Mouse (Mus musculus): ENCODE measurements around the gene R3hdm4.

The R3hdm4 gene

DNA sequence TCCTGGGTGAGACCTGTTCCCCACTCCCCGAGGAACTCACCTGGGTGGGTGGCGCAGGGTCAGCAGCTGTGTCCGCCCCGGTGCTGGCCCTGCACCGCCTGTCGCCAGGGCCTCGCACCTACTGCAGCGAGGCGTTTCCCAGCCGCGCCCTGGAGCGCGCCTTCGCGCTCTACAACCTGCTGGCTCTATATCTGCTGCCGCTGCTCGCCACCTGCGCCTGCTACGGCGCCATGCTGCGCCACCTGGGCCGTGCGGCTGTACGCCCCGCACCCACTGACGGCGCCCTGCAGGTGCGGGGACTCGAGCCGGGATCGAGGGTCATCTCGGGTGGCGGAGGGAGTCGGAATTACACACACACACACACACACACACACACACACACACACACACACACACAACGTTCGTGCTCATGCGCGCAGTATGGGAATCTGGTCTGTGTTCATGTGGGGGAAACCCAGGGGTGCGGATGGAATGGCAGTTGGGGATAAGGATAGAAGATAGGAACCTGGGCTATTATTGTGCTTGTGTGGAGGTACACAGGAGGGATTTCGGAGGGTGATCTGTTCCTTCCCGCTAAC, at the start of gene R3hdm4:
R3hdm4 (minus strand) TSS at position 251 of the 578 bp plus-strand sequence.
- no peak for DNase-seq (ENCODE audit: low spot score in 2 of 2)

DNA sequence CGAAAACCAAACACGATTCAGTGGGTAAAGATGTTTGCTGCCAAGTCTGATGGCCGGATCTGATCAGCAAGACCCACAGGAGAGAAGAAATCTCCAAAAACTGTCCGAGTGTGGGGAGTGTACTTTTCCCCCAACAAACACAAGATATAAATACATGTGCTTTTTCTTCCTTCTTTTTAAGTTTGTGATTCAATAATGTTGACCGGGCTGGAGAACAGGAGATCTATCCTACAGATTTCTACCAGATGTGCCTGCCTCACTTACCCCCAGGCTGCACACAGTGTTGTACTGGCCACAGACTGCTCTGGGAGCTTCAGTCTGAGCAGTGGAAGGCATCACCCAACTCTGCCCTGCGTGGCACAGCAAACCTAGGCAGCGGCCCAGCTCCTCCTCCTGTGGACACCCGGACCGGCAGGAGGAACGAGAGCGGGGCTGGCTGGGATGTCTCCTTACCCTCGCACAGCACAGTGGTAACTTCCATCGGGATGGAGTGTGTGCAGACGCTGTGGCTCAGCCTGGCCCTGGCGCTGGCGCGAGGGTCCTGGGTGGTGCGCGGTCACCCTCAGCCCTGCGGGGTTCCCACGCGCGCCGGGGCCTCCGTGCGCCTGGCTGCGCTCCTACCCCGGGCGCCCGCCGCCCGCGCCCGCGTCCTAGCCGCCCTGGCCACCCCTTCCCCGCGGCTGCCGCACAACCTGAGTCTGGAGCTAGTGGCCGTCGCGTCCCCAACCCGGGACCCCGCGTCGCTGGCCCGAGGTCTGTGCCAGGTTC, 49.6 kb upstream of the R3hdm4 start, which contains the start of gene Grin3b:
Grin3b (plus strand) TSS at position 301 of the 768 bp plus-strand sequence.
- no peak for DNase-seq (ENCODE audit: low spot score in 2 of 2)

DNA sequence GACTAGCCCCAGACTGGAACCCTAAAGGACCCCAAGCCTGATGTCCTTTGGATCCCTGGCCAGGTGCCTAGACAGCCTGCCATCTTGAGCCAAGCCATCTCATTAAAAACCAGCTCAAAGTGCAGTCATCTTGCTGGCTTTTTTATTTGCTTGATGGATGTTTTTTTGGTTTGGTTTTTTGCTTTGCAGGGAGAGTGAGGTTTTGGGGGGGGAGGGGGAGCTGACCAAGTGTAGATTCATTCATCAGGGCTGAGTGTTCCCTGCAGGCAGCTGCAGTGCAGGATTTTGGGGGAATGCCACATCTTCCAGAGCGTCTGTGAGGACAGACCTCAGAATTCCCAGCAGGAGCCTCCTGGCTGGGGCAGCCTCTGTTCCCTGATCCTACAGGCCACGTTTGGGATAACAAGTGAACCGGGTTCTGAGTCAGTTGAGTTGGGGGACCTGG, 48.1 kb upstream of the R3hdm4 start:
- DNase-seq (ENCODE audit: low spot score in 2 of 2), result no peak

DNA sequence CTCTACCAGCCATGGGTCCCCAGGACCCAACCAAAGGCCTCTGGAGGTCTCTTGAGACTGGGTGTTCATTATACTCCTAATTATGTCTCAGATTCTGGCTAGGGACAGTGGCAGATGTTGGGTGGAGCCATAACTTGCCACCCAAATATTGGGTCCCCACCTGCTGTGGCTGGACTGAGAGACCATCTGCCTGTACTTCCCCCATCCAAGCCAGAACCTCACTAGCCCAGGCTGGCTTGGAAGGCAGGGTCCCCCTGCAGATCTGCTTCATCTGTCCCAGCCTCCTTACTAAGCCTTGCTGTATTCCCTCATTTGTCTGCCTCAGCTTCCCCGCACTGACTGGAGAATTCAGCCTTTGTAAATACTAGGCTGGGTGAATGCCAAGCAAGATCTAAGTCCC, 47.2 kb upstream of the R3hdm4 start:
- no peak for DNase-seq (ENCODE audit: low spot score in 2 of 2)

DNA sequence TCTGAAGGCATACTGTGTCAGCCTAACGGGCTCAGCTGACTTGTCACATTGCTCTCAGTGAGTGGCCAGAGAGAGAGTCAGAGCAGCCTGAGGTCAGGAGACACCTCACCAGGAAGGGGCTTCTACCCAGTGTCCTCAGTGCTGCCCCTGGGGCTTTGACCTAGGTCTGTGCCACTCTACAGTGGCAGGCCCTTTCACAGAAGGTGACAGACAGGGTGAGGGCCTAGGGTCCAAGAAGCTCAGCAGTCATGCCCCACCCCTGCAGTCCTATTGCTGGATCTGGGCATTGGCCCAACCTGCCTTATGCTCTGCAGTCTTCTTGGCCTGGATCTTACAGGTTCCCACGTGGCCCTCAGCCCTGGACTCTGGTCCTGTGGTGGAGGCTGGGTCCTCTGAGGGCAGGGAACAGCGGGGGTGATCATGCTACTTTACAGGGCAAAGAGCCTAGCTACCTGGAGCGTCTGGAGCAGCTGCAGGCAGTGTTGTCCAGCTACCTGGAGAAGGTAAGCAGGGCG, 45.9 kb upstream of the R3hdm4 start:
- DNase-seq (ENCODE audit: low spot score in 2 of 2), result no peak

DNA sequence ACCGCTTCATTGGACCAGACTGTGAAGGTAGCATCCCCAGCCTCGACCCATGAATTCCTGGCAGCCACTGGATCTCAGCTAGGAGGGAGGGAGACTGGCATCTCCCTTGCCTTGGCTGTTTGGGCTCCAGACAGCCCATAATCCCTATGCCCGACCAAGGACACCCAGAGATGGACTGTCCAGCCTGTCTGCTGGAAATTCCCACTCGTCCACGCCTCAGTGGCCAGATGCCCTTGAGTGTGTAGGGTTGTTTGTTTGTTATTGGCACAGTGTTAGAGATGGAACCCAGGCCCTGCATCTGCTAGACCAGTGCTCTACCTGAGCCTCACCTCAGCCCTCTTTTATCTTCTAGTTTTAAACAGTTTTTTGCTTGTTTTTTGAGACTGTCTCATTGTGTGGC, 44.3 kb upstream of the R3hdm4 start:
- DNase-seq (ENCODE audit: low spot score in 2 of 2), result no peak

DNA sequence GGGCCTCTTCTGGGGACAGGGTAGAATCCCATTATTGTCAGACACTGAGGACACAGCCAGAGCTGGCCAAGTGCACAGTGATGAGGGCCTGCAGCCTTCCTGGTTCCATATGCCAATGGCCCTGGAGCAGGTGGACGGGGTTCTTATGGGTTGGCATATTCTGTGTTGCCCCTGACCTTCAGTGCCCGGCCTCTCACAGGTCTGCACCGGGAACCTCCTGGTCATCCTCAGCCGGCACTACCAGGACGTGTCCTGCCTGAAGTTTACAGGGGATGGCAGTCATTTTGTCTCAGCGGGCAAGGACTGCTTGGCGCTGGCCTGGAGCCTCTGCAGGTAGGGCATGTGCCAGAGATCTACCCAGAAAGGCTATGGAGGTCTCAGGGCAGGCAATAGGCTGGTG, 43.7 kb upstream of the R3hdm4 start:
- DNase-seq (ENCODE audit: low spot score in 2 of 2), result no peak

DNA sequence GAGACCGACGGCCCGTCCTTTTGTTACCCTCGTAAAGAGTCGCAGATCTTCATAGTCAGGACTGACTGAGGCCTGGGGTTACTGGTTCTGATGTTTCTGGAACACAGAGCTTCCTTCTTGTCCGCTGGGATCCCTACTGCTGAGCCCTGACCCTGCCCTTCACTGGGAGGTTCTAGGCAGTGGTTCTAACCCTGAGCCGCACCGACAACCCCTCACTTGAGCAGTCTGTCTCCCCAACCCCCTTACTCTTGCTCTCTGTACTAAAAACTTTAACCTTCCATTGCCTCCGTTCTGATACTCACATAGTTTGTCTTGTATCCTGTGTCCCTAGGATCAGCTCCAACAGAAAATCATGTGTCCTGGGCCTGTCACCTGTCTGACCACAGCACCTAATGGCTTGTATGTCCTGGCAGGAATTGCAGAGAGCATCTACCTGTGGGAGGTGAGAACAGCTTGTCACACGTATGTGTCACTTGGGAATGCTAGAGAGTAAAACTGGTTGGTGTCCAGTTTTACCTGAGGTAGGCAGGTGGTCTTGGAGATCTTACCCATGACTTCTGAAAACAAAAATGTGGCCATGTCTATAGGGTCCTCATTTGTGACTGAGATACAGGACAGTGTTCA, 39.8 kb upstream of the R3hdm4 start:
- DNase-seq (ENCODE audit: low spot score in 2 of 2), result no peak

DNA sequence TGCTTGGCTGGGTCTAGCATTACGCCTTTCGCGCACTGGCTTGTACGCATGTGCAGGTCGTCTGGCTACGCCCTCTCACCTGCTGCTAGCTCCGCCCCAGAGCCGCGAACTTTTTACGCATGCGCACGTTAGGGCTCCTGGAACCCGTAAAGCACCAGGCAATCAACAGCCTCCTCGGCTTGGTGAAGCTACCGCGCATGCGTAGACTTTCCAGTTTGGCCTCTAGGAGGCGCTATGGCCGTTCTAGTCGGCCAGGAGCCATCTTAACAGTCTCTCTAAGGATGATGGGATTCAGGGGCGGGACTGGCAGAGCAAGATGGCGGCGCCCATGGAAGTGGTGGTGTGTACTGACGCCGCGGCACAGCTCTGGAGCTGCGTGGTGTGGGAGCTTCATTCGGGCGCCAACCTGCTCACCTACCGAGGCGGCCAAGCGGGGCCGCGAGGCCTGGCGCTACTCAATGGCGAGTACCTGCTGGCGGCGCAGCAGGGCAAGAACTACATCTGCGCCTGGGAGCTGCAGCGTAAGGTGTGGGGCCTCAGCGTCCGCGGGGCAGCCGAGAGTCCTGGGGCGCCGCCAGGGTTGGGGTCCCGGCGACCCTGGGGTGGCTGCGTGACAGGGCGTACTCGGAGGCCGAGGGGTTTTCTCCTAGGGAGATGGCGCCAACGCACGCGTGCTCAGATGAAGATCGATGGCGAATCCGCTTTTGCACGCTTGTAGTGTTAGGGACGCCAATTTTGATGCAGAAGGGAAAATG, 39.0 kb upstream of the R3hdm4 start, which contains the start of gene Wdr18:
Wdr18 (plus strand) TSS at position 306 of the 755 bp plus-strand sequence.
- peak; percentile 99 to 100 for DNase-seq (ENCODE audit: low spot score in 2 of 2)

DNA sequence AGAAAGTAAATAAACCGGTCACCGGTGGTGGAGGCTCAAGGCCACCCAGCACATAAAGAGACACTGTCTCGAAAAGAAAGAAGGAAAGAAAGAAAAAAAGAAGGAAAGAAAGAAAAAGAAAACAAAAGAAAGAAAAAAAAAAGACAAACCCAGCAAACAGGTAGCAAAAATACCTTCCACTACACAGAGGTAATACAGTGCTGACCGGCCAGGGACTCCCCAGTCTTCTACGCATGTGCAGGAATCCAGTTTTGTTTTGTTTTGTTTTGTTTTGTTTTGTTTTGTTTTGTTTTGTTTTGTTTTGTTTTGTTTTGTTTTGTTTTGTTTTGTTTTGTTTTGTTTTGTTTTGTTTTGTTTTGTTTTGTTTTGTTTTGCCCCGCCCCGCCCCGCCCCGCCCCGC, 38.4 kb upstream of the R3hdm4 start:
- DNase-seq (ENCODE audit: low spot score in 2 of 2), result peak in 1 of 2 experiments; percentile 59

DNA sequence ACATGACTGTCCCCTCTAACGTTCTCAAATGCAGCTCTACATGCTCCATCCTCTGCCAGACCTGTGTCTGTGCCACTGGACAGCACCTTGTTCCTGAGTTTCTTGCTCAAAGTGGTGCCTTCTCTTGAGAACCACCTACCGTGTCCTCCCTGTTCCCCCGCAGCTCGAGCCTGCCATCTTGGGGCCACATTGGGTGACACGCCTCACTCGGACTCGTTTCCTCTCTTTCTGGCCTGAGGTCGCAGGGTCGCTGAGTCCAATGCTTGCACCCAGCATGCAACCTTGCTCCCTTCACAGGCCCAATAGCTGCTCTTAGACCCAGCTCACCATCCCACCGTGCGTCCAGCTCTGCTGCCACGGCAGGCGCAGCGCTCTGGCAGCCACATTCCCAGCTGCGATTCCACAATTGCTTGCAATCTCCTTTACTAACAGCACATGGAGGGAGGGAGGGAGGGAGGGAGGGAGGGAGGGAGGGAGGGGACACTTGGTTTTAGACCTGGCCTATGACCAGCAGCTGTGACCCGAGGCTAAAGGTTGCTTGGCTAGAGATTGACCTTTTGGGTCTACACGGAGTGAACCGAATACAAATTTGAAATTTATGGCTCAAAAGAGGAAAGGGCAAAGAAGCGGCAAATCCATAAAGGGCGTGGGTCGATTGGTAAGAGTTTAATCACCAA, 37.3 kb upstream of the R3hdm4 start:
- DNase-seq (ENCODE audit: low spot score in 2 of 2), result peak; percentile 82 to 91

DNA sequence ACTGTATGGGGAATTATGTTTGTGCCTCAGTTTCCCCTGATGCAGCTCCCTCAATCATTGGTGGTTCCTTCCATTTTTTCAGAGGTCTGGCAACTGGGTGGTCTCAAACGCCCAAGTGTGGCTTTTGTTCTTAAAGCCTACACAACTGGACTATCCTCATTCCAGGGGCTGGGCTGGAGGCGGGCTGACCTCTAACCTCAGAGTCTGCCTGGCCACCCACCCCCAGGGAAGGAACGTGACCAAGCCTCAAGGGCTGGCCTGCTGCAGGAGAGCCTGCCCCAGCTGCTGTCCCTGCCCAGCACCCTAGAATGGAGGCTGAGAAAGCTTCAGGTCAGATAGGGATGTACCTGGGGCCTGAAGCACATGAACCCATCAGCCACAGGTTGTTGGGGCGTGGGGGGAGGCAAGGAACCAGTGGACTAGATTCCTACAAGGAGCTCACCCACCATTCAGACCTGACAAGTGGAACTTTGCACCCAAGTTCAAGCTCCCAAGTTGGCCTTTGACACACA, 35.7 kb upstream of the R3hdm4 start:
- no peak for DNase-seq (ENCODE audit: low spot score in 2 of 2)

DNA sequence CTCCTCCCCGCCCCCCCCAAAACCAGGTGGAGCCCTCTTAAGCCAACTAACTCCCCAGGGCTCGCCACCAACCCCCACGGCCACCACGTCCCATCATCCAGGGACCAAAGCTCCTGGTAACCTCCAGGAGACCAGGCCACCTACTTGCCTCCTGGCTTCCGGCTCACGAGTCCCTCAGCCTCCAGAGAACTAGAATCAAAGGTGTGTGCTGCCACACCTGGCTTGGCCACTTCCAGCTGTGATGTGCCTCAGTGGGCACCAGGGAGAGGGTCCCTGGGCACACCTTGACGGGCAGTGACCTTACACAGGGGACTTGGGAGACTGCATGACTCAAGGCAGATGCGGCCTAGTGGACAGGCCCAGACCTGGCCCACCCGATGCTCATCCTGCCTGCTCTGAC, 34.7 kb upstream of the R3hdm4 start:
- no peak for DNase-seq (ENCODE audit: low spot score in 2 of 2)

DNA sequence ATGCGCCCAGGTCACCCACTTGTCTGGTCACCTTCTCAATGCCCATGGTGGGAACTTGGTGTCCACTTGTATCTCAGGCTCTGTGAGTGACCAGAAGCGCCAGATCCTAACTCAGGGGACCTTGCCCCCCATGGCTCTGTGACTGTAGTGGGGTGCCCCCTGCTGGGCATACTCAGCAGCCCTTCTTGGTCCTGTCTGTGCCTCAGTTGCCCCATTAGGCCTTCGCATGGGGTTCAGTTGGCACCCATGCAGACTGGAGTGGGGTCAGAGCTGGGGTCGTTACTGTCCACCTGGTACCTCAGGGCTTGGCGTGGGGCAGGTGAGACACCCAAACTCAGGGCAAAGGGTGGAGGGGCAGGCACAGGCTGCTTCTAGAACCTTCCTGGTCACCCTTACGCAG, 32.9 kb upstream of the R3hdm4 start:
- DNase-seq (ENCODE audit: low spot score in 2 of 2), result peak in 1 of 2 experiments; percentile 66

DNA sequence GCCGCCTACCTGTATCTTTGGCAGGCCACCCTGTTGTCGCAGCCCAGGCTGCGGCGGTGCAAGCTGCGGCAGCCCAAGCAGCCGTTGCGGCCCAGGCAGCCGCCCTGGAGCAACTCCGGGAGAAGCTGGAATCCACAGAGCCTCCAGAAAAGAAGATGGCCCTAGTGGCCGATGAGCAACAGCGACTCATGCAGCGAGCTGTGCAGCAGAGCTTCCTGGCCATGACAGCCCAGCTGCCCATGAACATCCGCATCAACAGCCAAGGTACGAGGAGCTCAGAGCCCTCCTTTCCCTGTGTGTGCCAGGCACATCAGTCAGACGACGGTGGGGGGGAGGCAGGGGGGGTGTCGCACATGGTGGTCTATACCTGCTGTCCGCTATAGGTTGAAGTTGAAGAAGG, 29.7 kb upstream of the R3hdm4 start:
- no peak for DNase-seq (ENCODE audit: low spot score in 2 of 2)

DNA sequence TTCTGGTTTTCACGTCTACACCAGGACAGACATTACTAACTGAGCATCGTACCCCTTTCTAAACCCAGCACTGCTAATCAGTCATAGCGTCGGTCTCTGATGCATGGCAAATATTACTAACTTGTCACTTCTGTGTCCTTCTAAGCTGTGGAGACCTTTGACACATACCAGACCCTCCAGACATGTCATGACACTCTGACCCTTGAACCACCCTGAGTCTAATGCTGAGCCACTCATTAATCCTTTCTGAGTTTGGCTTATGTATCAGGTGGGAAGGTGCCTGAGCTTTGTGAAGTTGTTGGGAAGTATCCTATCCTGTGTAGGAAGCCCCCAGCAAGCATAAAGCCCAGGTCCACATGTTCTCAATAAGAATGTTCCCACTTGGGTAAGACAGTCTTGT, 28.9 kb upstream of the R3hdm4 start:
- DNase-seq (ENCODE audit: low spot score in 2 of 2), result no peak

DNA sequence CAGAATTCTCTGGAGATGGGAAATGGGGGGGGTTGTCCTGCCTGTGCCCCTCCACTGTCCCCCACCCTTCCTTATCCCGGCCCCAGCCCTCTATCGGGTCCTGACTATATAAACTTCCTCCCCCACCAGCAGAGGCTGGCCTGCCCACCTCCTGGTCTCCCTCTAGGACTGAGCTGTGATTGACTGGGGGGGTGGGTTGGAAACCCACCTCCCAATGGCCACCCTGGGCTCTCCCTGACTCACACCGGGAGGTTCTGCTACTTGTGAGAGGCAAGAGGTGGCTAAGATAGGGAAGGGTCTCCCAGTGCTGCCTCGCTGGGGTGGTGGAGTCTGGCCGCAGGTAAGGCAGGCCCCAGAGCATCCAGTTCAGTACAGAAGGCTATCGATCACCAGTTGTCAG, 26.5 kb upstream of the R3hdm4 start:
- no peak for DNase-seq (ENCODE audit: low spot score in 2 of 2)

DNA sequence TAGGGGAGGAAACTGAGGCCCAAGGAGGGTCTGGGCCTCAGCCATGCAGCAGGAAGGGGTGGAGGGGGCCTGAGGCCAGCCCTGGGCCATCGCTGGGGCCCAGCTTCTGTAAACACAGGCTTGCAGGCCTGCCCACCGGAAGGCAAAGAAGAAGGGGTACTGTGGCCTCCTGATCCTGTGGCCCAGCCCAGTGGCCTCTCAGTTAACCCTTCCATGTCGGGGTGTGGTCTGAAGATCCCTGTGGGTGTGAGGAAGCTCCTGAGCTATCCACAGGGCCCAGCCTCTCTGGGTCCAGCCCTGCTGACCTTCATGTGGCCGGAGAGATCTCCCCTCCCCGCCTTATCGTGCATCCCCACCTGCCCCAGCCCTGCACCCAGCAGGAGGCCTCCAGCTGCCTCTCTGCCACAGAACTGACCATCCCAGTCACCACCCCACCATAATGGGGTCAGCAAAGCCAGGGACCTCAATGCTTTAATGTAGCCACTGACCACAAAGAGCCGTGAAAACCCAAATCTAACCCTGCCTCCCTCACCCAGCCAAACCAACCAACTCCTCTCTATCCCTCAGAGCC, 25.8 kb upstream of the R3hdm4 start:
- peak in 1 of 2 experiments; percentile 36 for DNase-seq (ENCODE audit: low spot score in 2 of 2)

DNA sequence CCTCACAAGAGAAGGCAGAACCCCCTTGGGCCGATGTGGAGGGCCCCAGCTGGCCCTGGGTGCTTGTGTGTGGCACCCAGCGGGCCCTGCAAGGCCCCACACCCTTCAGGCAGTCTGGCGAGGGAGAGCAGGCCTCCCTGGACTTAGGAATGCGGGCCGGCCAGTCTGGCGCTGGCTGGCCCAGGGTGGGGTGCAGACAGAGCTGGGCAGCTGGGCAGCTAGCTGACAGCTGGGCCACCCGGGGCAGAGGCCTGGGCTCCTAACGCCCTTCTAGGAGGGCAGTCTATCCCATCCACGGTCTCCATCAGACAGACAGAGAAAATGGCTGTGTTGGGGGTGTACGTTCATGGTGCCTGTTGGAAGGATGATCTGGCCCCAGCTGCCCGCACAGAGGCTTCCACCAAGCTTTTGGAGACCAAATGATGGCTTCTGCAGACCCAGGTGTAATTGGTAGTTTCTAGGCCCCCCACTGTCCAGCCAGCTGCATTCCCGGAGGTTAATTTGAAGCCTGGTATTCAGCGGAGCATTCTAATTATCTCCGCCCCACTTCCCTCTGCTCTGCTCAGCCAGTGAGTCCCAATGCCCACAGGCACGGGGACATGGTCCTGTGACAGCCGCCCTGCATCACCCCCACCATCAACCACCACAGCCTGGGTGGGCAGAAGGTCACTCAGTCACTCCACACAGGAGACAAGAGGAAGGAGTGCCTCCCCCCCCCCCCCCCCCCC, 24.7 kb upstream of the R3hdm4 start:
- DNase-seq (ENCODE audit: low spot score in 2 of 2), result no peak

DNA sequence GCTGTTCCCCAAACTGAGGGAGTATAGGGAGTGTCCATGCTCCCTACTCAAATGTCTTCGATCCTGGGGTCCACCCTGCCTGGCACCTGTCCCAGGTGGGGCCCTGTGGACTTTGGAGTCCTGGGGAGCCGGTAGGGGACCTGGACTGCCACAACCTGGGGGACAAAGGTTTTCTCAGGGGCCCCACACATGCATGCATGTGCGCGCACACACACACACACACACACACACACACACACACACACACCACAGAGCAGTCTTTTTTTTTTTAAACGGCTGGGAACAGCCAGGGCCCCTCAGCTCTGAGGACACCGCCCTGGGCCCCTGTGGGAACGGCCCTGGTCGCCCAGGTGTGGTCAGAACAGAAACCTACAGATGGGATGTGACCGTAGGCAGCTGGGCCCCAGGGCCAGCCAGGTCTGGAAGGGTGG, 22.5 kb upstream of the R3hdm4 start:
- DNase-seq (ENCODE audit: low spot score in 2 of 2), result peak in 1 of 2 experiments; percentile 29

Data from spleen, postnatal 10 days (tissue).